Mouse (Mus musculus): Measurements from ENCODE around the gene Pfkfb2. TPM values are rescaled to one million over a fixed set of nuclear protein-coding genes. Genes with fewer than 3 reads are reported as not detected.
"Not testable (repeated sequence)": the region's sequence is repeated elsewhere in the genome, so short reads cannot be mapped to it uniquely, and the experiment has no call there.

The Pfkfb2 gene
- total RNA-seq, 2 experiments from 2014 or later: 25.6 to 26.0 TPM

- no peak for DNase-seq
Observed at GRCm38 (mm10) chr1:130681656-130682413, 47.2 kb downstream of the Pfkfb2 start.

DNA sequence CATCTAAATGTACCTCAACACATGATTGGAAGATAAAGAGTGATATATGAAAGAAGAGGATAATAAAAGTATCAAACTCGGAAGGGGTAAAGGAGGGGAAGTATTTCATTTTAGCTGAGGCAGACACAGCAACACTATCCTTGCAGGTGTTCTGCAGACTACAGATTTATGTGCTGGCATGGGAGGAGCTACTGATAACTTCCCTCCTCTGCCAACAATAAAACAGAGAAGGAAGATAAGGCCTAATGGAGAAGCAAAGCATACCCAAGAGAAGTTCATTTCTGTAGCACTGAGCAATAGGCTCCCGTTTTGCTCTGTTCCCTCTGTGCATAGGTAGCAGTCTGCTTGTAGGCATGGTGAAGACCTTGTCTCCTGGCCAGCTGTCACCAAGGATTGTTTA, 48.0 kb downstream of the Pfkfb2 start:
- no peak for DNase-seq

- no peak for DNase-seq
Observed at GRCm38 (mm10) chr1:130678551-130678950, 50.5 kb downstream of the Pfkfb2 start.

DNA sequence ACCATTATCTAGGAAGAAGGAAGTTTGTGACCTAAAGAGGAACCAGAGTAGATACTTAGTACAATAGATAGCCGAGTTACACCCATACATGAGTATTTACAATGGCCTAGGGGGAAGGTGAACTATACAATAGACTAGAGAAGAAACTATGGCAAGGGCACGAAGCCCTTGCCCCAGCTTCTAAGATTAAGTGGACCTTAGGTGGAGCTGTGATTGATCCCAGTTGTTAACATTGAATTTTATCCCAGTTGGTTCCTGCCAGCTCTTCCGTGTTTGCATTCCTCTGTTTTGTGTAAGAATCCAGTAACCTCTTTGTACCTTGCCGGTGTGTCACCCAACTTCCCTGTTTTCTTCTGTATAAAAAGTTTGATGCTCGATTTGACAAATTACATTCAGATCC, 65.5 kb downstream of the Pfkfb2 start:
- DNase-seq: not testable (repeated sequence)

DNA sequence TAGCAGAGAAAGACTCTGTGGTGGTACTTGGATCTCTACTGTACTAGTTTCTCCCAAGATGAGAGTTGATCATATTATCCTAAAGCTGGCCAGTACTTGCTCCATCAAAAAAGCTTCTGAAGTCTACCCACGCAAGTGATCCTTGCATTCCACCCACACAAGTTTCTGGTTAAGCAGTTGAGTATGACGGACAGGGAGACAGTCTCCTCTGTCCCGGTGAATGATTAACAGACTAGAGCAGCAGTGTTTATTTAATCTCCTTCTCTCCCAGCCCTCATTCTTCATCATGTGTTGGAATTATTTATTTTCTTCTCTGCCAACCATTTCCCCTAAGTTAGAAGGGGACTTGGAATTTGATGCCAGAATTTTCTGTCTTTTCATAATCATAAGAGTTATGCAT, 67.6 kb downstream of the Pfkfb2 start, which contains the start of gene C4bp:
C4bp (minus strand) TSS at position 179 of the 400 bp plus-strand sequence.
- DNase-seq: no peak

- DNase-seq: not testable (repeated sequence)
Observed at GRCm38 (mm10) chr1:130659641-130660040, 69.4 kb downstream of the Pfkfb2 start.

DNA sequence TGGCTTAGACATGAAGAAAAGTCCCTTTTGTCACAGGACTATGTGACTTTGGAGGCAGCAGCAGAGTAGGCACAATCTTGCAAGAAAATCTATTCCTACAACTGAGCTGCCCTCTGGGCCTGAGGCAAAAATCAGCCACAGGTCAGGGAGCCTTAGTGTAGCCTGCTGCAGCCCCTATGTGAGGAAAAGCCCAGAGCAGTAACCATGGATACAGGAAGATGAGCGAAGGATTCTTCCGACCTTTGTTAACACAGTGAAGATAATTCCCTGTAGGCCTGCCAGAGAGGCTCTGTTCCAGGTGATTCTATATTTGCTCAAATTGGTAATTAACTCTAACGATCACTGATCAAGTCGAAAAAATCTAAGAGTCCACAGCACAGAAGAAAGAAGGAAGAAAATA, 85.0 kb downstream of the Pfkfb2 start:
- DNase-seq: no peak

- no peak for DNase-seq
Observed at GRCm38 (mm10) chr1:130640967-130641366, 88.1 kb downstream of the Pfkfb2 start.

Other genes starting within 250 kb of the Pfkfb2 start
- gene Zp3r, start 99.6 kb downstream of the Pfkfb2 start, total RNA-seq (2021): not detected
- gene C4bp, start 67.6 kb downstream of the Pfkfb2 start, total RNA-seq (2021): not detected
- gene Gm29427, start 13.5 kb downstream of the Pfkfb2 start, total RNA-seq (2021): not detected
- 1 to 10 TPM; 6.4 to 6.5 TPM for gene Yod1, start 11.9 kb downstream of the Pfkfb2 start, total RNA-seq (2021)
- gene AA986860, start 2.7 kb upstream of the Pfkfb2 start, total RNA-seq (2021): under 1 TPM; 0.79 to 0.97 TPM
- under 1 TPM; 0.38 to 0.76 TPM for gene Fcamr, start 71.6 kb upstream of the Pfkfb2 start, total RNA-seq (2021)
- gene Pigr, start 97.4 kb upstream of the Pfkfb2 start, total RNA-seq (2021): not detected
- 1 to 10 TPM in 1 of 2 experiments, under 1 TPM in 1; 0.63 to 1.2 TPM for gene Fcmr, start 136.4 kb upstream of the Pfkfb2 start, total RNA-seq (2021)
- not detected for gene Il24, start 158.2 kb upstream of the Pfkfb2 start, total RNA-seq (2021)
- gene Il20, start 182.2 kb upstream of the Pfkfb2 start, total RNA-seq (2021): not detected
- gene Il19, start 210.9 kb upstream of the Pfkfb2 start, total RNA-seq (2021): not detected

Measured in heart, postnatal 4 days (tissue).